Mouse (Mus musculus) stomach, embryonic 15.5 days (tissue): ENCODE results near the gene Rtel1. TPM values are rescaled to one million over a fixed set of nuclear protein-coding genes. Genes with fewer than 3 reads are reported as not detected.

Source experiments
- ATAC-seq: fragments of 200-750 bp; cut with Nextera tagmentation; 2 replicates; pipeline ENCODE4 v1.8.0; 2017; ENCODE audit warnings: low read depth, moderate number of reproducible peaks, moderate TSS enrichment; ENCODE audit not compliant: insufficient read depth, low FRiP score
- H3K27ac ChIP-seq: fragments of 300-500 bp; sonication (generic); 2 replicates; pipeline ENCODE4 v1.5.1; 2015; ENCODE audit warnings: mild to moderate bottlenecking, inconsistent platforms
- H3K27me3 ChIP-seq: fragments of 300-500 bp; sonication (generic); replicated peaks from 2 replicates; pipeline ENCODE4 v1.6.1; 2015; ENCODE audit warnings: inconsistent platforms
- H3K36me3 ChIP-seq: fragments of 300-500 bp; sonication (generic); 2 replicates; pipeline ENCODE4 v1.6.1; 2015; ENCODE audit warnings: inconsistent platforms
- H3K4me1 ChIP-seq: fragments of 300-500 bp; sonication (generic); 2 replicates; pipeline ENCODE4 v1.6.1; 2015; ENCODE audit warnings: inconsistent platforms
- H3K4me2 ChIP-seq: fragments of 300-500 bp; sonication (generic); 2 replicates; pipeline ENCODE4 v1.6.1; 2015; ENCODE audit warnings: mild to moderate bottlenecking, inconsistent platforms
- H3K4me3 ChIP-seq: fragments of 300-500 bp; sonication (generic); replicated peaks from 2 replicates; pipeline ENCODE4 v1.5.1; 2015; ENCODE audit warnings: inconsistent platforms
- H3K9ac ChIP-seq: fragments of 300-500 bp; sonication (generic); 2 replicates; pipeline ENCODE4 v1.6.1; 2015; ENCODE audit warnings: inconsistent platforms
- H3K9me3 ChIP-seq: fragments of 300-500 bp; sonication (generic); 2 replicates; pipeline ENCODE4 v1.6.1; 2016; ENCODE audit warnings: inconsistent platforms
- WGBS: fragments of 180-500 bp; shearing (Covaris S2); methylation state at CpG from one replicate; pipeline ENCODE4 v1.1.7; 2015; 5-methylcytosine and 5-hydroxymethylcytosine counted together
- polyA plus RNA-seq: library from polyadenylated mRNA; unstranded; fragments of >200 nt; fragmentation: Nextera tagmentation; extraction: Ambion mirVana; gene quantifications from 2 replicates; pipeline ENCODE4 v1.2.1, GENCODE M21; 2015

Gene Rtel1
- polyA plus RNA-seq, 1 experiment from 2014 or later = 35.4 TPM

GRCm38 (mm10) chr2:181378701-181379100, 59.2 kb downstream of the Rtel1 start:
- H3K36me3 ChIP-seq = peaks cover 28% of the 10 kb centered on the region
- no peaks in the 10 kb centered on the region for H3K27me3 ChIP-seq
- H3K4me1 ChIP-seq = no peaks in the 10 kb centered on the region
- WGBS = 89% methylated on average over 5 of the region's 5 CpGs
- no peaks in the 10 kb centered on the region for H3K9me3 ChIP-seq
- H3K4me3 ChIP-seq = no peak overlapping the region
- H3K27ac ChIP-seq = no peak overlapping the region
- H3K9ac ChIP-seq = no peak overlapping the region
- ATAC-seq = no peak
- H3K4me2 ChIP-seq = no peak overlapping the region

GRCm38 (mm10) chr2:181379778-181380177, 60.2 kb downstream of the Rtel1 start, which contains the start of gene Lime1:
TSS of gene Lime1 (plus strand) at chr2:181380078.
- H3K27ac ChIP-seq = no peak within 1 kb of the TSS
- 89% methylated on average over 12 of the region's 12 CpGs for WGBS
- H3K4me2 ChIP-seq = no peak within 1 kb of the TSS
- H3K9ac ChIP-seq = no peak within 1 kb of the TSS
- no peaks in the 10 kb centered on the region for H3K27me3 ChIP-seq
- H3K9me3 ChIP-seq = no peaks in the 10 kb centered on the region
- no peaks in the 10 kb centered on the region for H3K4me1 ChIP-seq
- H3K36me3 ChIP-seq = peaks cover 28% of the 10 kb centered on the region
- no peak for ATAC-seq
- H3K4me3 ChIP-seq = no peak within 1 kb of the TSS

- WGBS = 86% methylated on average over 5 of the region's 5 CpGs
- Histone ChIP-seq H3K4me3 (no peak overlapping the region), H3K36me3 (peaks cover 28% of the 10 kb centered on the region), H3K27me3 (no peaks in the 10 kb centered on the region), H3K27ac (no peak overlapping the region), H3K9ac (no peak overlapping the region), H3K4me2 (no peak overlapping the region), H3K4me1 (peaks cover 3% of the 10 kb centered on the region; the same call in 1 of the 2 replicates), H3K9me3 (no peaks in the 10 kb centered on the region)
- no peak for ATAC-seq
Measured at GRCm38 (mm10) chr2:181380251-181380650, 60.7 kb downstream of the Rtel1 start.

GRCm38 (mm10) chr2:181381107-181381506, 61.6 kb downstream of the Rtel1 start:
- Histone ChIP-seq H3K36me3 (peaks cover 28% of the 10 kb centered on the region), H3K9me3 (no peaks in the 10 kb centered on the region), H3K4me2 (no peak overlapping the region), H3K9ac (no peak overlapping the region), H3K4me1 (peaks cover 3% of the 10 kb centered on the region; the same call in 1 of the 2 replicates), H3K4me3 (no peak overlapping the region), H3K27ac (no peak overlapping the region), H3K27me3 (no peaks in the 10 kb centered on the region)
- WGBS = 87% methylated on average over 5 of the region's 5 CpGs
- ATAC-seq = no peak

- H3K27me3 ChIP-seq = no peaks in the 10 kb centered on the region
- H3K4me1 ChIP-seq = peaks cover 3% of the 10 kb centered on the region; the same call in 1 of the 2 replicates
- H3K9me3 ChIP-seq = no peaks in the 10 kb centered on the region
- no peak overlapping the region for H3K27ac ChIP-seq
- no peak for ATAC-seq
- no peak overlapping the region for H3K4me2 ChIP-seq
- no peak overlapping the region for H3K4me3 ChIP-seq
- 90% methylated on average over 6 of the region's 6 CpGs for WGBS
- H3K36me3 ChIP-seq = peaks cover 28% of the 10 kb centered on the region
- no peak overlapping the region for H3K9ac ChIP-seq
Measured at GRCm38 (mm10) chr2:181381631-181382306, 62.2 kb downstream of the Rtel1 start.

- H3K4me3 ChIP-seq = no peak overlapping the region
- H3K36me3 ChIP-seq = peaks cover 24% of the 10 kb centered on the region
- no peak overlapping the region for H3K4me2 ChIP-seq
- H3K27me3 ChIP-seq = no peaks in the 10 kb centered on the region
- H3K9ac ChIP-seq = no peak overlapping the region
- 0 out of 2 replicates have a peak, but pooled peaks have one; percentile 16 for ATAC-seq
- peaks cover 3% of the 10 kb centered on the region; the same call in 1 of the 2 replicates for H3K4me1 ChIP-seq
- no peak overlapping the region for H3K27ac ChIP-seq
- no peaks in the 10 kb centered on the region for H3K9me3 ChIP-seq
- WGBS = 72% methylated on average over 7 of the region's 7 CpGs
Measured at GRCm38 (mm10) chr2:181384463-181384862, 64.9 kb downstream of the Rtel1 start.

GRCm38 (mm10) chr2:181384919-181385391, 65.4 kb downstream of the Rtel1 start:
- Histone ChIP-seq H3K9me3 (no peaks in the 10 kb centered on the region), H3K4me1 (peaks cover 3% of the 10 kb centered on the region; the same call in 1 of the 2 replicates), H3K4me2 (no peak overlapping the region), H3K4me3 (no peak overlapping the region), H3K27me3 (no peaks in the 10 kb centered on the region), H3K36me3 (peaks cover 20% of the 10 kb centered on the region), H3K27ac (0 out of 2 replicates have a peak overlapping the region, but pooled peaks have one; percentile 26), H3K9ac (no peak overlapping the region)
- ATAC-seq = peak; percentile 45; the same call in 1 of the 2 replicates
- 74% methylated on average over 4 of the region's 4 CpGs for WGBS

GRCm38 (mm10) chr2:181385885-181386284, 66.3 kb downstream of the Rtel1 start:
- no peak overlapping the region for H3K4me2 ChIP-seq
- no peaks in the 10 kb centered on the region for H3K9me3 ChIP-seq
- H3K9ac ChIP-seq = no peak overlapping the region
- 62% methylated on average over 3 of the region's 3 CpGs for WGBS
- peaks cover 10% of the 10 kb centered on the region for H3K36me3 ChIP-seq
- H3K27ac ChIP-seq = no peak overlapping the region
- H3K4me3 ChIP-seq = no peak overlapping the region
- ATAC-seq = no peak
- peaks cover 3% of the 10 kb centered on the region; the same call in 1 of the 2 replicates for H3K4me1 ChIP-seq
- H3K27me3 ChIP-seq = no peaks in the 10 kb centered on the region

GRCm38 (mm10) chr2:181386663-181387210, 67.2 kb downstream of the Rtel1 start:
- no peak for ATAC-seq
- Histone ChIP-seq H3K9me3 (no peaks in the 10 kb centered on the region), H3K4me1 (peaks cover 3% of the 10 kb centered on the region; the same call in 1 of the 2 replicates), H3K4me3 (no peak overlapping the region), H3K9ac (no peak overlapping the region), H3K27ac (no peak overlapping the region), H3K27me3 (no peaks in the 10 kb centered on the region), H3K36me3 (peaks cover 6% of the 10 kb centered on the region; the same call in 1 of the 2 replicates), H3K4me2 (no peak overlapping the region)
- WGBS = 60% methylated on average over 3 of the region's 4 CpGs

- H3K4me3 ChIP-seq = no peak overlapping the region
- no peak overlapping the region for H3K4me2 ChIP-seq
- ATAC-seq = no peak
- no peaks in the 10 kb centered on the region for H3K9me3 ChIP-seq
- no peaks in the 10 kb centered on the region for H3K36me3 ChIP-seq
- 68% methylated on average over 4 of the region's 4 CpGs for WGBS
- no peak overlapping the region for H3K27ac ChIP-seq
- no peak overlapping the region for H3K9ac ChIP-seq
- H3K27me3 ChIP-seq = no peaks in the 10 kb centered on the region
- H3K4me1 ChIP-seq = no peaks in the 10 kb centered on the region
Measured at GRCm38 (mm10) chr2:181390136-181390870, 70.8 kb downstream of the Rtel1 start.

- 87% methylated on average over 15 of the region's 15 CpGs for WGBS
- H3K9ac ChIP-seq = no peak overlapping the region
- H3K4me1 ChIP-seq = no peaks in the 10 kb centered on the region
- H3K27me3 ChIP-seq = no peaks in the 10 kb centered on the region
- no peaks in the 10 kb centered on the region for H3K36me3 ChIP-seq
- ATAC-seq = no peak
- no peaks in the 10 kb centered on the region for H3K9me3 ChIP-seq
- H3K4me3 ChIP-seq = no peak overlapping the region
- H3K4me2 ChIP-seq = no peak overlapping the region
- no peak overlapping the region for H3K27ac ChIP-seq
Measured at GRCm38 (mm10) chr2:181391022-181391421, 71.5 kb downstream of the Rtel1 start.

- no peak overlapping the region for H3K9ac ChIP-seq
- H3K4me2 ChIP-seq = no peak overlapping the region
- ATAC-seq = no peak
- H3K4me1 ChIP-seq = no peaks in the 10 kb centered on the region
- no peak overlapping the region for H3K27ac ChIP-seq
- no peak overlapping the region for H3K4me3 ChIP-seq
- no peaks in the 10 kb centered on the region for H3K9me3 ChIP-seq
- WGBS = 71% methylated on average over 2 of the region's 2 CpGs
- H3K36me3 ChIP-seq = no peaks in the 10 kb centered on the region
- no peaks in the 10 kb centered on the region for H3K27me3 ChIP-seq
Measured at GRCm38 (mm10) chr2:181391541-181391940, 72.0 kb downstream of the Rtel1 start.
